Comparison of ENCODE assay signal across 9 mouse cellular contexts in genomic region chr12:49106399-49107382, GRCm38 (mm10).
A peak's percentile ranks its signal among the peaks of the same experiment; 100 is the strongest.
DNase-seq lines count a peak whose midpoint lies in the region; ATAC-seq and TF ChIP-seq lines count a peak whose summit lies in the region.
"Had no signal": no experiment of that assay in that cellular context is flagged by ENCODE, and none has a peak within 500 bp of the region (broad histone marks: within the 10 kb centered on the region; RNA-seq: fewer than 3 reads in every experiment).

No protein-coding gene starts in this region.

- no peak overlapping the region for H3K4me2 ChIP-seq in forebrain, embryonic 12.5 days
- no peak overlapping the region for H3K4me2 ChIP-seq in kidney, embryonic 16.5 days (replicated peaks; ENCODE audit: low read depth, low read length)
- no peak overlapping the region for H3K4me2 ChIP-seq in midbrain, embryonic 12.5 days (replicated peaks)
- H3K4me2 ChIP-seq: embryonic facial prominence, embryonic 12.5 days; liver, embryonic 13.5 days had no signal

- DNase-seq in 416B (ENCODE audit: low read depth), result peak; percentile 34
- DNase-seq in G1E (ENCODE audit: low spot score), result peak; percentile 6
- DNase-seq in thymus, adult 18-20 months, result no peak
- DNase-seq in T-cell, adult 2 months (ENCODE audit: low spot score), result no peak
- DNase-seq: liver, embryonic 13.5 days had no signal

- H3K4me3 ChIP-seq in G1E (ENCODE audit: low read depth, low read length), result no peak overlapping the region
- H3K4me3 ChIP-seq in forebrain, embryonic 12.5 days (replicated peaks), result no peak overlapping the region
- no peak overlapping the region for H3K4me3 ChIP-seq in kidney, embryonic 16.5 days (ENCODE audit: low read length)
- H3K4me3 ChIP-seq in midbrain, embryonic 12.5 days, result no peak overlapping the region
- H3K4me3 ChIP-seq: embryonic facial prominence, embryonic 12.5 days; liver, embryonic 13.5 days had no signal

- H3K27me3 ChIP-seq in G1E (ENCODE audit: insufficient read depth, low read length), result no peaks in the 10 kb centered on the region
- no peaks in the 10 kb centered on the region for H3K27me3 ChIP-seq in forebrain, embryonic 12.5 days
- H3K27me3 ChIP-seq in kidney, embryonic 16.5 days (ENCODE audit: insufficient read depth, low read length), result no peaks in the 10 kb centered on the region
- no peaks in the 10 kb centered on the region for H3K27me3 ChIP-seq in midbrain, embryonic 12.5 days
- H3K27me3 ChIP-seq: embryonic facial prominence, embryonic 12.5 days; liver, embryonic 13.5 days had no signal

- H3K9ac ChIP-seq in forebrain, embryonic 12.5 days, result no peak overlapping the region
- no peak overlapping the region for H3K9ac ChIP-seq in kidney, embryonic 16.5 days (replicated peaks; ENCODE audit: low read length)
- no peak overlapping the region for H3K9ac ChIP-seq in midbrain, embryonic 12.5 days (replicated peaks)
- H3K9ac ChIP-seq: embryonic facial prominence, embryonic 12.5 days; liver, embryonic 13.5 days had no signal

- no peaks in the 10 kb centered on the region for H3K9me3 ChIP-seq in G1E (replicated peaks)
- no peaks in the 10 kb centered on the region for H3K9me3 ChIP-seq in forebrain, embryonic 12.5 days
- no peaks in the 10 kb centered on the region for H3K9me3 ChIP-seq in kidney, embryonic 16.5 days (ENCODE audit: low read length)
- H3K9me3 ChIP-seq in midbrain, embryonic 12.5 days, result no peaks in the 10 kb centered on the region
- H3K9me3 ChIP-seq: embryonic facial prominence, embryonic 12.5 days; liver, embryonic 13.5 days had no signal

- TF ChIP-seq CTCF in G1E (IDR thresholded peaks at IDR 0.05; ENCODE audit: low read depth, low read length), result 0 out of 2 replicates have a peak, but pooled peaks have one; percentile 35

- no peaks in the 10 kb centered on the region for H3K36me3 ChIP-seq in G1E (replicated peaks)
- no peaks in the 10 kb centered on the region for H3K36me3 ChIP-seq in forebrain, embryonic 12.5 days (replicated peaks)
- no peaks in the 10 kb centered on the region for H3K36me3 ChIP-seq in kidney, embryonic 16.5 days (ENCODE audit: insufficient read depth, low read length)
- H3K36me3 ChIP-seq in midbrain, embryonic 12.5 days, result no peaks in the 10 kb centered on the region
- H3K36me3 ChIP-seq: embryonic facial prominence, embryonic 12.5 days; liver, embryonic 13.5 days had no signal

- H3K27ac ChIP-seq in forebrain, embryonic 12.5 days, result no peak overlapping the region
- no peak overlapping the region for H3K27ac ChIP-seq in kidney, embryonic 16.5 days (ENCODE audit: low read length)
- no peak overlapping the region for H3K27ac ChIP-seq in midbrain, embryonic 12.5 days (replicated peaks)
- H3K27ac ChIP-seq: embryonic facial prominence, embryonic 12.5 days; liver, embryonic 13.5 days had no signal

- peak; percentile 46; the same call in 1 of the 2 replicates for ATAC-seq in G1E (ENCODE audit: extremely low read depth, insufficient number of reproducible peaks, low FRiP score, poor library complexity, severe bottlenecking)
- ATAC-seq in forebrain, embryonic 12.5 days (ENCODE audit: low FRiP score), result peak; percentile 41
- peak; percentile 51; the same call in 1 of the 2 replicates for ATAC-seq in kidney, embryonic 16.5 days (ENCODE audit: low FRiP score, low TSS enrichment)
- ATAC-seq in midbrain, embryonic 12.5 days (ENCODE audit: low FRiP score, low read depth), result peak; percentile 59

- 57% methylated on average over 7 of the region's 7 CpGs for WGBS in forebrain, embryonic 12.5 days
- 35% methylated on average over 7 of the region's 7 CpGs for WGBS in kidney, embryonic 16.5 days
- 62% methylated on average over 7 of the region's 7 CpGs for WGBS in midbrain, embryonic 12.5 days

- peaks cover 12% of the 10 kb centered on the region; the same call in 1 of the 2 replicates for H3K4me1 ChIP-seq in G1E (ENCODE audit: insufficient read depth, low read depth, low read length)
- H3K4me1 ChIP-seq in forebrain, embryonic 12.5 days, result no peaks in the 10 kb centered on the region
- H3K4me1 ChIP-seq in kidney, embryonic 16.5 days (ENCODE audit: insufficient read depth, low read length), result no peaks in the 10 kb centered on the region
- no peaks in the 10 kb centered on the region for H3K4me1 ChIP-seq in midbrain, embryonic 12.5 days
- H3K4me1 ChIP-seq: embryonic facial prominence, embryonic 12.5 days; liver, embryonic 13.5 days had no signal

Comparison
In these comparisons a context has a peak if more than half of its experiments do, and no peak if none do; other contexts are left out.
1. DNase-seq: peak in 416B (single experiment) and G1E (single experiment); none in thymus, adult 18-20 months (0 of 2) and T-cell, adult 2 months (single experiment).
2. Peak in every context shown above with its lines, with median percentiles within 50 percentile points of each other: ATAC-seq.